Mouse (Mus musculus) testis, postnatal 14 days (tissue): ENCODE measurements around the gene Eci3.
A peak's percentile ranks its signal among the peaks of the same experiment; 100 is the strongest.
"Not testable (repeated sequence)": the region's sequence is repeated elsewhere in the genome, so short reads cannot be mapped to it uniquely, and the experiment has no call there.

Experiments
- DNase-seq: peaks from one replicate; pipeline ENCODE4 v3.0.0; 2021; ENCODE audit warnings: low spot score

Eci3 gene

GRCm38 (mm10) chr13:34963511-34964397 is at the start of gene Eci3:
Eci3 (minus strand) TSS chr13:34963810.
- DNase-seq = peak; percentile 45

GRCm38 (mm10) chr13:34995925-34996324 is 32.3 kb upstream of the Eci3 start:
- no peak for DNase-seq

- DNase-seq = peak; percentile 92
Measured at GRCm38 (mm10) chr13:34993983-34994811, 30.6 kb upstream of the Eci3 start.

GRCm38 (mm10) chr13:34993595-34993982 is 30.0 kb upstream of the Eci3 start:
- no peak for DNase-seq

GRCm38 (mm10) chr13:34993085-34993484 is 29.5 kb upstream of the Eci3 start:
- no peak for DNase-seq

GRCm38 (mm10) chr13:34991581-34992273 is 28.1 kb upstream of the Eci3 start:
- DNase-seq = no peak

GRCm38 (mm10) chr13:34983479-34983878 is 19.9 kb upstream of the Eci3 start:
- DNase-seq = not testable (repeated sequence)

GRCm38 (mm10) chr13:34978635-34979034 is 15.0 kb upstream of the Eci3 start:
- DNase-seq = not testable (repeated sequence)

- DNase-seq = no peak
Measured at GRCm38 (mm10) chr13:34977410-34977809, 13.8 kb upstream of the Eci3 start.

- DNase-seq = no peak
Measured at GRCm38 (mm10) chr13:34976116-34976515, 12.5 kb upstream of the Eci3 start.

GRCm38 (mm10) chr13:34973770-34974169 is 10.2 kb upstream of the Eci3 start:
- DNase-seq = no peak

- DNase-seq = no peak
Measured at GRCm38 (mm10) chr13:34973149-34973548, 9.5 kb upstream of the Eci3 start.

- not testable (repeated sequence) for DNase-seq
Measured at GRCm38 (mm10) chr13:34972456-34972855, 8.8 kb upstream of the Eci3 start.

- not testable (repeated sequence) for DNase-seq
Measured at GRCm38 (mm10) chr13:34965647-34966046, 2.0 kb upstream of the Eci3 start.

GRCm38 (mm10) chr13:34964866-34965265 is 1.3 kb upstream of the Eci3 start:
- no peak for DNase-seq

- DNase-seq = no peak
Measured at GRCm38 (mm10) chr13:34964419-34964818, 809 bp upstream of the Eci3 start.

GRCm38 (mm10) chr13:34960996-34961770 is 2.4 kb downstream of the Eci3 start:
- DNase-seq = no peak

GRCm38 (mm10) chr13:34958158-34958557 is 5.5 kb downstream of the Eci3 start:
- not testable (repeated sequence) for DNase-seq

GRCm38 (mm10) chr13:34956901-34957300 is 6.7 kb downstream of the Eci3 start:
- no peak for DNase-seq

- DNase-seq = not testable (repeated sequence)
Measured at GRCm38 (mm10) chr13:34951437-34951836, 12.2 kb downstream of the Eci3 start.

GRCm38 (mm10) chr13:34942370-34942769 is 21.2 kb downstream of the Eci3 start:
- DNase-seq = no peak
